Mouse (Mus musculus): ENCODE measurements around the gene Gm6217.

DNA sequence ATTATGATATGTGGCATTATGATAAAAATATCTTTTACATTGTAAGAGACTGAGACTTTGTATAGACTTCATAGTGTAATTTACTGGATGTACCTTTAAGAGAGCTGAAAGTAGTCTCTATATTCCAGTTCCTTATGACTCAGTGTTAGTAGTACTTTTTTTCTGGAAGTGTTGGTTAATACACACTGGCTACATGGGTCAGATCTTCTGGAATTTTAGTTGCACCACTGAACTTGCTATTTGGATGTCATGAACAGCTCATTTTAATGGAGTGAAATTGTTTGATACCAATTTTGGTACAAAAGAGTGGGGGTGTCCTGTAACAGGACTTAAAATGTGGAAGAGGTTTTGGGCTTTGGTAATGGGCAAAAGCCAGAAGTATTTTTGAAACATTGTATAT lies 46.6 kb upstream of the Gm6217 start:
- TF ChIP-seq CTCF (IDR thresholded peaks at IDR 0.05; ENCODE audit: extremely low read depth, insufficient read depth, insufficient read length, insufficient replicate concordance) (no peak), POLR2A (IDR thresholded peaks at IDR 0.05; ENCODE audit: low read depth, low read length) (no peak)

Measured in spleen, adult 2 months (tissue).